Comparison of ENCODE assay signal across 7 mouse cellular contexts in the genomic region with DNA sequence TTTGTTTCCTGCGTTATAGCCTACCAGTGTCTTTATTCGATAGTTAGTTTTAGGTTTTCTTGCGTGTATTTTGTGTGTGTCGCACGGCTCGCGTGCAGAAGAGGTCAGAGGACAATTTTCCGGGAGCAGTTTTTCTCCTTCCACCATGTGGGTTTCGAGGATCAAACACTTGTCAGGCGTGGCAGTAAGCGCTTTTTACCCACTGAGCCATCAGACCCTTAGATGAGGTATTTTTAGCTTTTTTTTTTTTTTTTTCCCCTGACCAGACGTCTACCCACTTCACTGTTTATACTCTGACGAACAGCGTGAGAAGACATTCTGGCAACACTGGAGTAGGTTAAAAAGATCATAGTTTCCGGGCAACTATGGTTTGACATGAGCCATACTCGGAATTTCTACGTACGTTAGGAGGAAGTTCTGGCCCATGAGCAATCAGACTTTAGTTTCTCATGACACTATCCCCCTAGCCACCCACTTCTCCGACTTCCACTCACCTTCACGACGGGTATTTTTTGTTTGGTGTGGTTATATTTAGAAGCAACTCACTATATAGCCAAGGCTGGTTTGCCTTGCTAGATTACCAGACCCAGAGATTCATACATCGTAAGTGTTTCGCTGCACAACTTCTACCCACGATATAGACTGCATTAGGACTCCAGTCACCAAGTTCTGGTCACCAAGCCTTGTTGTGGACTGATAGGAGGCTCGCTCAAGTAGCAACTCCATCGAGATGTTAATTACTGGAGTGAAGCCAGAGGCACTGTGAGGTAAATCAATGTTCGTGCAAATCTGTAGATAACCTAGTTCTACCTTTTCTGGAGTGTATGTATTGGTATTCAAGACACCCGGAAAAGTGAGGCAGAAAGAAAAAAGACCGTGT. TPM values are rescaled to one million over a fixed set of nuclear protein-coding genes. Genes with fewer than 3 reads are reported as not detected.
DNase-seq lines count a peak whose midpoint lies in the region; ATAC-seq and TF ChIP-seq lines count a peak whose summit lies in the region.

No protein-coding gene starts in this region.

- ATAC-seq in hindbrain, embryonic 16.5 days, result no peak; the same call in 1 of the 2 replicates
- peak; percentile 33 for ATAC-seq in midbrain, embryonic 11.5 days (ENCODE audit: low FRiP score)

- peak in 1 of 2 experiments; percentile 49 for DNase-seq in spleen, adult 2 months (ENCODE audit: low read depth in 1 of 2, low spot score in 2 of 2)
- DNase-seq in spleen, adult 12 weeks (ENCODE audit: low spot score), result no peak
- no peak for DNase-seq in embryonic facial prominence, embryonic 10.5 days (ENCODE audit: low spot score)
- DNase-seq in midbrain, embryonic 11.5 days (ENCODE audit: low spot score, missing footprints), result no peak
- no peak for DNase-seq in adrenal gland, postnatal 14 days
- DNase-seq in spleen, adult 18-20 months, result no peak

- TF ChIP-seq POLR2A in spleen, adult 2 months (IDR thresholded peaks at IDR 0.05; ENCODE audit: low read depth, low read length), result no peak

- peak overlapping the region; percentile 95 for H3K27ac ChIP-seq in spleen, adult 2 months (ENCODE audit: insufficient read depth, low read length)
- H3K27ac ChIP-seq in embryonic facial prominence, embryonic 10.5 days (replicated peaks), result peak overlapping the region; percentile 92
- H3K27ac ChIP-seq in hindbrain, embryonic 16.5 days (ENCODE audit: low read depth, low read length), result peak overlapping the region; percentile 84
- no peak overlapping the region for H3K27ac ChIP-seq in midbrain, embryonic 11.5 days (ENCODE audit: low read depth, low read length)

- H3K4me2 ChIP-seq in hindbrain, embryonic 16.5 days (ENCODE audit: low read length), result peak overlapping the region; percentile 91
- peak overlapping the region; percentile 66 for H3K4me2 ChIP-seq in midbrain, embryonic 11.5 days

- H3K36me3 ChIP-seq in spleen, adult 2 months (ENCODE audit: control insufficient read depth, insufficient read depth, low read length), result no peaks in the 10 kb centered on the region
- H3K36me3 ChIP-seq in embryonic facial prominence, embryonic 10.5 days (replicated peaks), result peaks cover 11% of the 10 kb centered on the region
- no peaks in the 10 kb centered on the region for H3K36me3 ChIP-seq in hindbrain, embryonic 16.5 days (ENCODE audit: control insufficient read depth, insufficient read depth, low read length)
- no peaks in the 10 kb centered on the region for H3K36me3 ChIP-seq in midbrain, embryonic 11.5 days (ENCODE audit: control insufficient read depth, insufficient read depth, low read length)

- H3K27me3 ChIP-seq in spleen, adult 2 months (ENCODE audit: control insufficient read depth, insufficient read depth, low read length), result no peaks in the 10 kb centered on the region
- no peaks in the 10 kb centered on the region for H3K27me3 ChIP-seq in embryonic facial prominence, embryonic 10.5 days (replicated peaks; ENCODE audit: low read depth, poor library complexity, severe bottlenecking)
- no peaks in the 10 kb centered on the region for H3K27me3 ChIP-seq in hindbrain, embryonic 16.5 days (replicated peaks; ENCODE audit: control insufficient read depth, insufficient read depth, low read length)
- no peaks in the 10 kb centered on the region for H3K27me3 ChIP-seq in midbrain, embryonic 11.5 days (ENCODE audit: control insufficient read depth, insufficient read depth, low read length)

- no peak for TF ChIP-seq CTCF in spleen, adult 2 months (IDR thresholded peaks at IDR 0.05; ENCODE audit: extremely low read depth, insufficient read depth, insufficient read length, insufficient replicate concordance)

- H3K4me1 ChIP-seq in spleen, adult 2 months (ENCODE audit: control insufficient read depth, insufficient read depth, insufficient read length), result peaks cover 5% of the 10 kb centered on the region; the same call in 1 of the 2 replicates
- H3K4me1 ChIP-seq in embryonic facial prominence, embryonic 10.5 days, result peaks cover 19% of the 10 kb centered on the region
- H3K4me1 ChIP-seq in hindbrain, embryonic 16.5 days (ENCODE audit: control insufficient read depth, insufficient read depth, low read depth, low read length), result peaks cover 17% of the 10 kb centered on the region
- peaks cover 12% of the 10 kb centered on the region for H3K4me1 ChIP-seq in midbrain, embryonic 11.5 days (ENCODE audit: control insufficient read depth, insufficient read depth, low read length)

- peak overlapping the region; percentile 95 for H3K9ac ChIP-seq in hindbrain, embryonic 16.5 days (ENCODE audit: low read depth, low read length)
- H3K9ac ChIP-seq in midbrain, embryonic 11.5 days (ENCODE audit: low read length), result peak overlapping the region; percentile 85

- H3K9me3 ChIP-seq in embryonic facial prominence, embryonic 10.5 days, result no peaks in the 10 kb centered on the region
- H3K9me3 ChIP-seq in hindbrain, embryonic 16.5 days (ENCODE audit: control insufficient read depth, low read length), result no peaks in the 10 kb centered on the region
- H3K9me3 ChIP-seq in midbrain, embryonic 11.5 days (ENCODE audit: control insufficient read depth, low read length), result no peaks in the 10 kb centered on the region

- H3K4me3 ChIP-seq in spleen, adult 2 months (ENCODE audit: extremely low read depth, insufficient read depth, insufficient read length), result peak overlapping the region; percentile 85
- H3K4me3 ChIP-seq in embryonic facial prominence, embryonic 10.5 days, result peak overlapping the region; percentile 96
- peak overlapping the region; percentile 100 for H3K4me3 ChIP-seq in hindbrain, embryonic 16.5 days (ENCODE audit: low read length)
- peak overlapping the region; percentile 94 for H3K4me3 ChIP-seq in midbrain, embryonic 11.5 days (ENCODE audit: low read depth, low read length)

- WGBS in spleen, adult 2 months, result 17% methylated on average over 29 of the region's 29 CpGs
- WGBS in embryonic facial prominence, embryonic 10.5 days, result 35% methylated on average over 29 of the region's 29 CpGs
- 31% methylated on average over 29 of the region's 29 CpGs for WGBS in hindbrain, embryonic 16.5 days
- WGBS in midbrain, embryonic 11.5 days, result 37% methylated on average over 29 of the region's 29 CpGs

RNA-seq across cellular contexts. Expression of gene Arih2, which starts 0.6 kb away (rescaled TPM):
- polyA plus RNA-seq in spleen, adult 2 months (2012; rRNA removed), result 28.4 and 28.8 TPM in 2 replicates
- polyA plus RNA-seq in embryonic facial prominence, embryonic 10.5 days (2016; fragmentation: Nextera tagmentation; extraction: Ambion mirVana), result 57.9 and 62.5 TPM in 2 replicates
- 44.6 and 48.0 TPM in 2 replicates for polyA plus RNA-seq in hindbrain, embryonic 16.5 days (2015; fragmentation: Nextera tagmentation; extraction: Ambion mirVana)
- polyA plus RNA-seq in midbrain, embryonic 11.5 days (2014; fragmentation: Nextera tagmentation; extraction: Ambion mirVana), result 46.9 and 50.9 TPM in 2 replicates
- 59.7 and 61.3 TPM in 2 replicates for total RNA-seq in adrenal gland, postnatal 14 days (2021)

RNA-seq across cellular contexts. Expression of gene Slc25a20, which starts 12.1 kb away (rescaled TPM):
- 8.4 and 10.7 TPM in 2 replicates for polyA plus RNA-seq in spleen, adult 2 months (2012; rRNA removed)
- 30.4 and 35.1 TPM in 2 replicates for polyA plus RNA-seq in embryonic facial prominence, embryonic 10.5 days (2016; fragmentation: Nextera tagmentation; extraction: Ambion mirVana)
- 48.7 and 51.3 TPM in 2 replicates for polyA plus RNA-seq in hindbrain, embryonic 16.5 days (2015; fragmentation: Nextera tagmentation; extraction: Ambion mirVana)
- 31.2 and 33.3 TPM in 2 replicates for polyA plus RNA-seq in midbrain, embryonic 11.5 days (2014; fragmentation: Nextera tagmentation; extraction: Ambion mirVana)
- 334 and 350 TPM in 2 replicates for total RNA-seq in adrenal gland, postnatal 14 days (2021)

RNA-seq across cellular contexts. Expression of gene Prkar2a, which starts 39.3 kb away (rescaled TPM):
- 3.9 and 4.8 TPM in 2 replicates for polyA plus RNA-seq in spleen, adult 2 months (2012; rRNA removed)
- polyA plus RNA-seq in embryonic facial prominence, embryonic 10.5 days (2016; fragmentation: Nextera tagmentation; extraction: Ambion mirVana), result 24.7 and 26.2 TPM in 2 replicates
- polyA plus RNA-seq in hindbrain, embryonic 16.5 days (2015; fragmentation: Nextera tagmentation; extraction: Ambion mirVana), result 36.8 and 52.8 TPM in 2 replicates
- 58.0 and 58.2 TPM in 2 replicates for polyA plus RNA-seq in midbrain, embryonic 11.5 days (2014; fragmentation: Nextera tagmentation; extraction: Ambion mirVana)
- 36.3 and 37.4 TPM in 2 replicates for total RNA-seq in adrenal gland, postnatal 14 days (2021)

RNA-seq across cellular contexts. Expression of gene P4htm, which starts 52.3 kb away (rescaled TPM):
- polyA plus RNA-seq in spleen, adult 2 months (2012; rRNA removed), result 5.9 and 7.9 TPM in 2 replicates
- 7.0 and 7.2 TPM in 2 replicates for polyA plus RNA-seq in embryonic facial prominence, embryonic 10.5 days (2016; fragmentation: Nextera tagmentation; extraction: Ambion mirVana)
- polyA plus RNA-seq in hindbrain, embryonic 16.5 days (2015; fragmentation: Nextera tagmentation; extraction: Ambion mirVana), result 40.1 and 40.2 TPM in 2 replicates
- 7.2 and 9.8 TPM in 2 replicates for polyA plus RNA-seq in midbrain, embryonic 11.5 days (2014; fragmentation: Nextera tagmentation; extraction: Ambion mirVana)
- 4.7 and 7.7 TPM in 2 replicates for total RNA-seq in adrenal gland, postnatal 14 days (2021)
